ENCODE assay signal across 21 mouse cellular contexts in genomic region chr10:18068880-18069279, GRCm38 (mm10).
"Had no signal": no experiment of that assay in that cellular context is flagged by ENCODE, and none has a peak within 500 bp of the region (broad histone marks: within the 10 kb centered on the region; RNA-seq: fewer than 3 reads in every experiment).

No protein-coding gene starts in this region.

- DNase-seq: forebrain, postnatal 0 days; gastrocnemius, postnatal 14 days; gastrocnemius, postnatal 36 days; heart, adult 18-20 months; heart, postnatal 14 days; heart, postnatal 36 days; kidney, adult 11 months; kidney, adult 2 months; kidney, adult 9 months; kidney, postnatal 14 days; kidney, postnatal 36 days; left cerebral cortex, postnatal 4 days had no signal

- H3K27me3 ChIP-seq: forebrain, embryonic 15.5 days; heart, embryonic 12.5 days; heart, embryonic 15.5 days; hindbrain, embryonic 13.5 days; hindbrain, embryonic 15.5 days; kidney, embryonic 15.5 days; limb, embryonic 13.5 days; limb, embryonic 15.5 days had no signal

- H3K9ac ChIP-seq: forebrain, embryonic 15.5 days; forebrain, postnatal 0 days; heart, embryonic 12.5 days; heart, embryonic 15.5 days; hindbrain, embryonic 13.5 days; hindbrain, embryonic 15.5 days; kidney, embryonic 15.5 days; limb, embryonic 13.5 days; limb, embryonic 15.5 days had no signal

- H3K4me2 ChIP-seq: forebrain, embryonic 15.5 days; heart, embryonic 12.5 days; hindbrain, embryonic 13.5 days; hindbrain, embryonic 15.5 days; kidney, embryonic 15.5 days; limb, embryonic 13.5 days; limb, embryonic 15.5 days had no signal

- H3K27ac ChIP-seq: forebrain, embryonic 15.5 days; hindbrain, embryonic 15.5 days; hindbrain, postnatal 0 days; limb, embryonic 13.5 days; limb, embryonic 15.5 days had no signal

- H3K36me3 ChIP-seq: forebrain, embryonic 15.5 days; heart, embryonic 12.5 days; heart, embryonic 15.5 days; hindbrain, embryonic 13.5 days; hindbrain, embryonic 15.5 days; kidney, embryonic 15.5 days; limb, embryonic 13.5 days; limb, embryonic 15.5 days had no signal

- ATAC-seq: forebrain, embryonic 15.5 days; forebrain, postnatal 0 days; hindbrain, postnatal 0 days had no signal

- H3K4me3 ChIP-seq: forebrain, embryonic 15.5 days; heart, embryonic 12.5 days; heart, embryonic 15.5 days; hindbrain, embryonic 13.5 days; hindbrain, embryonic 15.5 days; kidney, embryonic 15.5 days; limb, embryonic 13.5 days; limb, embryonic 15.5 days had no signal

- H3K9me3 ChIP-seq: forebrain, embryonic 15.5 days; heart, embryonic 12.5 days; heart, embryonic 15.5 days; hindbrain, embryonic 13.5 days; hindbrain, embryonic 15.5 days; kidney, embryonic 15.5 days; limb, embryonic 13.5 days; limb, embryonic 15.5 days had no signal
